Mouse (Mus musculus) megakaryocyte progenitor cell, adult 5-6 weeks (primary cell): Measurements from ENCODE around the gene Tmem8. TPM values are rescaled to one million over a fixed set of nuclear protein-coding genes. Genes with fewer than 3 reads are reported as not detected.
A peak's percentile ranks its signal among the peaks of the same experiment; 100 is the strongest.
"Not testable (repeated sequence)": the region's sequence is repeated elsewhere in the genome, so short reads cannot be mapped to it uniquely, and the experiment has no call there.

ENCODE experiments used
- ATAC-seq: replicated peaks from 2 replicates; pipeline ENCODE4 v1.8.0; 2016; ENCODE audit warnings: mild to moderate bottlenecking, moderate TSS enrichment, inconsistent platforms; ENCODE audit not compliant: poor library complexity
- total RNA-seq, 2 experiments: library from RNA; stranded (forward) in 1 of 2; stranded (reverse) in 1 of 2; fragments of 157-497, 149-512 nt in 1 of 2; fragments of 200-1000 nt in 1 of 2; gene quantifications; 2 replicates each; pipeline versions ENCODE4 v1.2.3 to v1.2.4; 2015 to 2017

Tmem8 gene
- total RNA-seq (2015) = 7.2 and 7.4 TPM in 2 replicates
- total RNA-seq (2017) = 4.9 and 8.6 TPM in 2 replicates

DNA sequence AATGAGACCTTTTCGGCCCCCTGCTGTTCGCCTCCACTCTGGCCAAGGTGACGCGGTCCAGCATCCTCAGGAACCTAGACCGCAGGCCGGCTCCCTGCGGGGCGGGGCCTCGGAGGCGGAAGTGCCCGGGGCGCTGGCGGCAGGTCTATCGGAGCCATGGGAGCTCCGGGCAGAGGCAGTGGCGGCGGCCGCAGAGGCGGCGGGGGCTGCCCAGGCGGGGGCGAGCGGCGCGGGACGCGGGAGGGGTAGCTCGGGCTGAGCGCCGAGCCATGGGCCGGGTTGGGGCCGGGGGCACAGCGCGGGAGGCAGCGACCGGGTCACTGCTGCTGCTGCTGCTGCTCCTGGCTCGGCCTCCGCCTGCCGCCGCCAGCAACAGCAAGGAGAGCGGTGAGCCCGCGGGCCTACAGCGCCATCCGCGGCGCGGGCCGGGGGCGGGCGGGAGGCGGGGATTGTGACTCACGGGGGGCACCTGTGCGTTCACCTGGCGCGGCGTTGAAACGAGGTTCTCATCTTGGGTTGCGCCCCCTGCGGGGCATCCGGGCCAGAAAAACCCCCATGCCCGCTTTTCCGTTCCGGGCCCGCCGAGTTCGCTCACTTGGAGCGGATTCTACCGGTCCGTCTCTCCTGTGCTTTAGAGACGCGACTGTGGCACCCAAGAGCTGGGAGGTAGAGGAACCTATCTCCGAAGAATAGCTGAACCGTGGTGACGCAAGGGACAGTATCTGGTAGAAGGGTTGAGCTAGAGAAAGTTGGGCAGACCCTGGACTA is at the start of gene Tmem8:
Tmem8 (plus strand) TSS at position 119 of the 768 bp plus-strand sequence.
- ATAC-seq = peak; percentile 67

DNA sequence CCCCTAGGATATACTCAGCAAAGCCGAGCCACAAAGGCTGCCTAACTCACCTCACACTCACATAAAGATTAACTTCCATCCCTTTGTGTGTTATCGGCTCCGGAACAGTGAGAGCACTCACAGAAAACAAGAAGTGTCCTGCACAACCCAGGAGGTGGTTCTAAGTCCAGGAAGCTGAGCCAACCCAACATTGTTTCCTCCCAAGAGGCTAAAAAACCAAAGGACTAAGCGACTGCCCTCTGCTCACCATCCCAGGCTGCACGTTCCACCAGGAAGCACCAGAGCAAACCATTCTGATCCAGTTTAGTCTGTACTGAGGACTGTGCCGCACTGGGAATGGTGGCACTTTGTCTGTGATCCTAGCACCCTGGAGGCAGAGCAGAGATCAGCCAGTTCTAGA is 48.2 kb upstream of the Tmem8 start:
- ATAC-seq = no peak

DNA sequence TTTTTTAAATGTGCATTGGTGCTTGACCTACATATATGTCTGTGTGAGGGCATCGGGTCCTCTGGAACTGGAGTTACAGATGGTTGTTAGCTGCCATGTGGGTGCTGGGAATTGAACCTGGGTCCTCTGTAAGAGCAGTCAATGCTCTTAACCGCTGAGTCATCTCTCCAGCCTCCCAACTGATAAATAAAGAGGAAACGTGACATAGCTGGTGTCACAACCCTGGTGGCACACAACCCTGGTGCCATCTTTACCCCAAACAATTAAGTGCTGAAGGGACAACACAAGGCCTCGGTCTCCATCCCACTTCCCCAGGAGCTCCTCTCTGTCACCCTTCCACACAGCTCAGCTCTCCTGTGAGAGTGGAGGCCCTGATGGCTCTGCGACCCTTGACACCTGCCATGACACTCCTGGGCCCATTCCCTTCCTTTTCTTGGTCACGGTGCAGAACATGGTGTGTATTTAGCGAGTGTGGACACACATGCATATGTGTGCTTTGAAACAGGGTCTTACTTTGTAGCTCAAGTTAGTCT is 46.5 kb upstream of the Tmem8 start:
- ATAC-seq = no peak

DNA sequence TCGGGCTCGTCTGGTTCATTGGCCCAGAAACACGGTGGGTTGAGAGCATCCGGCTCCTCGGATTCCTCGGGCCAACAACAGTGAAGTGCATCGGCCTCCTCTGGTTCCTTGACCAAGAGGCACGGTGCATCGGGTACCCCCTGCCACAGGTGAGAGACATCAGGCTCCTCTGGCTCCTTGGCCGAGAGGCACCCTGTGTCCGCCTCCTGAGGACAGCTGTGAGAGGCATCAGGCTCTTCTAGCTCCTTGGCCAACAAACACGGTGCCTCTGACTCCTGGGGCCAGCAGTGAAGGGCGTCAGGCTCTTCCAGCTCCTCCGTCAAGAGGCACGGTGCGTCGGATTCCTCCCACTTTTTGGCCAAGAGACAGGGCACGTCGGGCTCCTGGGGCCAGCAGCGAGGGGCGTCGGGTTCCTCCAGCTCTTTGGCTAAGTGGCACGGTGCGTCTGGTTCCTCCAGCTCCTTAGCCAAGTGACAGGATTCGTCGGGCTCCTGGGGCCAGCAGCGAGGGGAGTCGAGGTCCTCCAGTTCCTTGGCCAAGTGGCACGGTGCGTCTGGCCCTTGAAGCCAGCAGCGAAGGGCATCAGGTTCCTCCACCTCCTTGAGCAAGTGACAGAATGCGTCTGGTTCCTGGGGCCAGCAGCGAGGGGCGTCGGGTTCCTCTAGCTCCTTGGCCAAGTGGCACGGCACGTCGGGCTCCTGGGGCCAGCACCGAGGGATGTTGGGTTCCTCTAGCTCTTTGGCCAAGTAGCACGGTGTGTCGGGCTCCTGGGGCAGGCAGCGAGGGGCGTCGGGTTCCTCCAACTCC is 44.9 kb upstream of the Tmem8 start:
- ATAC-seq = no peak

DNA sequence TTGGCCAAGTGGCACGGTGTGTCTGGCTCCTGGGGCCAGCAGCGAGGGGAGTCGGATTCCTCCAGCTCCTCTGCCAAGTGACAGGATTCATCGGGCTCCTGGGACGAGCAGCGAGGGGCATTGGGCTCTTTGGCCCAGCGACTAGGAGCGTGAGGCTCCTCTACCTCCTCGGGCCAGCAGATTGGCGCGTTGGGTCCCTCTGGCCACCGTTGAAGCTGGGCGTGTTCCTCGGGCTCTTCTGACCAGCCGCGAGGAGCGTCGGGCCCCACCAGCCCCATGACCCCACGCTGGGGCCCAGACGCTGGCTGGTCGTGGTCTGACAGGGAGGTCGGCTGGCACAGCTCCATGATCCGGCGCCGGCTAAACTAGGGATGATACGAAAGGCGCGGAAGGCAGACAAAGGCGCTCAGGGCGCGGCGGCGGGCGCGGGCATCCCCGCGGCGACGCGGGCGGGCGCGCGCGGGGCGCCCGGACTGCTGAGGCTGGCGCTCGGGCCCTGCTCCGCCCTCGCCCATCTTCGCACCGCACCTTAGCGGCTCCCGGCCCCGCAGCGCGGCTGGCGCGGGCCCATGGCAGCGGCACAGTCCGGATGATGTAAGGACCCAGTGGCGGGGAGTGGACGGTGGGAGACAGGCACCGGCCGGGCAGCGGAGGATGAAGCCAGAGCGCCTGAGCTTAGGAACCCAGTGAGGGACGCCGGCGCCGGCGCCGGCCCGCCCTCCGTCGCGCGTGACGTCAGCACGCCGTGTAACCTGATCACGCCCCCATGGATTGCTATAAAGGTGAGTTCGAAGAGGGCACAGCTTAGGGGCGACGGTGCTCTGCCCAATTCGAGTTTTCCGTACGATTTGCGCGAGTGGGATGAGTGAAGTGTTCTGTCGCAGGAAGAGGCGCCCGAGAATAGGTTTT is 44.0 kb upstream of the Tmem8 start, which contains the start of gene Rab11fip3:
Rab11fip3 (minus strand) TSS at position 725 of the 909 bp plus-strand sequence.
- ATAC-seq = peak; percentile 80

GRCm38 (mm10) chr17:26070136-26070535 is 43.0 kb upstream of the Tmem8 start:
- ATAC-seq = no peak

GRCm38 (mm10) chr17:26075246-26075645 is 37.9 kb upstream of the Tmem8 start:
- ATAC-seq = no peak

DNA sequence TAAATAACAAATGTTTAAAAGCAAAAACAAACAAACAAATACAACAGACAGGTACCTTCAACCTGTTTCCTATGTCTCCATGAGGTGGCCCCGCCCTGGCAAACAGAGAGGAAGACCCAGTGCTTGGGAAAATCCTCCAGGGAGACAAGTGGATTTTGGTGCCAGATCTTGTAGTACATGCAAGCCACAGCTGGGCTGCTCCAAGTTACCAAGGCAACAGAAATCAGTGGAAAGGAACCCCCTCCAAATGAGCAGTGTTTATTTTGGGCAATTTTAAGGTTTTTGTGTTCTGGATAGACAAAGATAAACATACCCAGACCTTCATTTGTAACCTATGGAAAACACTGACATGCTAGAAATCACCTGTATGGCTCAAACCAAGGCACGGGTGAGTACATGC is 34.2 kb upstream of the Tmem8 start:
- ATAC-seq = no peak

DNA sequence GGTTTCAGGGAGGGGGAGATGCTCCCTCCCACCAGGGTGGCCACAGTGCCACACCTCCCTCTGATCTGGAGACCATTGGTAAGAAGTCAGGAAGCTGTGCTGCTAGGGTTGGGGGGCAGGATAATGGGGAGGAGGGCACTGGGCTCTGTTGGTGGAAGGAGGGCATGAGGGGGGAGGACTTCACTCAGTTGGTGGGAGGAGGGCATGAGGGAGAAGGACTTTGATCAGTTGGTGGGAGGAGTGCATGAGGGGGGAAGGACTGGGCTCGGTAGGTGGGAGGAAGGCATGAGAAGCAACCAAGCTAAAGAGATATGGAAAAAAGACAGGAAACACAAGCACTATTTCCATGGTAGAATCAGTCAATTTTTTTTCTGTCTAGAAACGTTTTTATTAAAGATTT is 32.2 kb upstream of the Tmem8 start:
- ATAC-seq = no peak

- ATAC-seq = no peak
These were observed 26.0 kb upstream of the Tmem8 start for GRCm38 (mm10) chr17:26087059-26087564.

DNA sequence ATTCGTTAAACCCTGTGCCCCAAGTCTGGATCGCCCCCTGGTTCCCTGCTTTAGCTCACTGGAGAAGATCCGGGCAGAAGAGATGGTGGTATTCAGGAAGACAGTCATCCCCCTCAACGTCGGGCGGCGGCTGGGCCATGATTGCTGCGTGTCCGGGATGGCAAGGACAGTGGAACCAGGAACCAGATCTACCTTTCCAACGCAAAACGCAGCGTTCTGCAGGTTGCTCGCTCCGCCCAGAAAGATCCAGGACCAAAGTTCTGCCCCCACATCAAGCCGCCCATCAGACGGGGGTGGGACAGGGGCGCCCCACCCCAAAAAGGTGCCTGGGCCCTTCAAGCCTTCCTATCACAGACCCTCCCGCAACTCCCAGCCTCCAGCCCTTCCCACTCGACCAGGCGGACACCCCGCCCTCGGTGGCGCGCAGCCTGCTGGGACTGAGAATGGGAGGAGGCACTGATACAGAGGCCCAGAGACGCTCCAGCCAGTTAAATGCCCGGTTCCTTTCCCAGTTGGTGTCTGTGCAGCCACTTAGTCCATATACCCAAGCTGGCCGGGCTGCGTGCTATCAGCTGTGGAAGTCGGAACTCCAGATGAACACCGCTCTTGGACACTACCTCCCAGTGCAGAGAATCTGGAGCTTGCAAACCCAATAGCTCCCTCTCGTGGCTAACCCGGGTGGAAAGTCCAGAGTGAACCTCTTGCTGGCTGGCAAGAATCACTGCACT is 23.0 kb upstream of the Tmem8 start, which contains the start of gene Decr2:
Decr2 (minus strand) TSS at position 433 of the 728 bp plus-strand sequence.
- peak; percentile 85 for ATAC-seq

- ATAC-seq = no peak
These were observed 18.5 kb upstream of the Tmem8 start for GRCm38 (mm10) chr17:26094531-26095110.

DNA sequence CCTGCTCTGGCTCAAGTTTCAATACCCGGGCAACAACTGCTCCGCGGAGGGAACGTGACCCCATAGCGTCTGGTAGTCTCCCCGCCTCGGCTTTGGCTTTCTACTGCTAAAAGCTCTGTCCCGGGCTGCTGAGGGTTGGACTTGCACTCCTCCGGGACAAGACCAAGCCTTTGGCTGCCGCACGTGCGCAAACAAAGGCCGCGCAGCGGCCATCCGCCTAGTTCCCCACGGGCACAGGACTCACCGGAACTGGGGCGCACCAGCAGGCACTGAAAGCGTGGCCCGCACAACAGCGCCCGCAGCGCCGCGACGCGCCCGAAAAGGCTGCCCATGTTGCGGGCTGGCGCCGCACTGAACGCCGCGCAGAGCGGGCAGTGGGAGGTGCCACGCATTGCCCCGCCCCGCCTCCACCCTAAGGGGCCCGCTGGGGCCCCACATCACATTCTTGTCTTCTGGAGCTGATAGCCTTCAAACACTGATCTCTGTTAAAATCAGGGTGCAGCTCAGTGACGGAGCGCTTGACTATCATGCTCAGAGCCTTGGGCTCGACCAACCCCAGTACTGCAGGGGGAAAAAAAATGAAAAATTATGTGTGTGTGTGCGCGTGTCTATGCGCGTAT is 17.9 kb upstream of the Tmem8 start, which contains the start of gene Nme4:
Nme4 (minus strand) TSS at position 482 of the 620 bp plus-strand sequence.
- ATAC-seq = peak; percentile 93

GRCm38 (mm10) chr17:26098461-26098860 is 14.6 kb upstream of the Tmem8 start:
- no peak for ATAC-seq

DNA sequence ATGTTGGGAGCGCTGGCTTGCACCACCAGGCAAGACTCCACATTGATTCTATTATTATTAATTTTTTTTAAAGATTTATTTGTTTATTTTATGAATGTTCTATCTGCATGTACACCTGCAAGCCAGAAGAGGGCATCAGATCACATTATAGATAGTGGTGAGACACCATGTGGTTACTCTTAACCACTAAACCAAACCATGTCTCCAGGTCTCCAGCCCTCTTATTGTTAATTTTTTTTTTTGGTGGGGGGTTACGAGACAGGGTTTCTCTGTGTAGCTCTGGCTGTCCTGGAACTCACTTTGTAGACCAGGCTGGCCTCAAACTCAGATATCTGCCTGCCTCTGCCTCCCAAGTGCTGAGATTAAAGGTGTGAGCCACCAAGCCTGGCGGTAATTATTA is 13.8 kb upstream of the Tmem8 start:
- ATAC-seq = not testable (repeated sequence)

GRCm38 (mm10) chr17:26100166-26100565 is 12.9 kb upstream of the Tmem8 start:
- no peak for ATAC-seq

DNA sequence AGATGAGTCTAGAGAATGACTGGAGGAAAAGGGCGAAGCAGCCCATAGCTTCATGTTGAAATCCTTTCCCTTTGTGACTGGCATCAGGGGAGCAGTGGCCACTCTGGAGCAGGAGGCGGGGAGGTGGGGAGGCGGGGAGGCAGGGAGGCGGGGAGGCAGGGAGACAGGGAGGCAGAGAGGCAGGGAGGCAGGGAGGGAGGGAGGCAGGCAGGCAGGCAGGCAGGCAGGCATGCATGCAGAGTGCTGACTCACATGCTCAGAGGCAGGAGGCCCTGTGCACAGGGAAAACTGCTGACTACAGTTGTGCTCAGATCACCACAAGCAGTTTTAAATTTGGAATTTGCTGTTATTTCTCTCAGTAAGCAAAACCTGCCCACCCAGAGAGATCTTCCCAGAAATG is 11.6 kb upstream of the Tmem8 start:
- peak; percentile 63; the same call in 1 of the 2 replicates for ATAC-seq

DNA sequence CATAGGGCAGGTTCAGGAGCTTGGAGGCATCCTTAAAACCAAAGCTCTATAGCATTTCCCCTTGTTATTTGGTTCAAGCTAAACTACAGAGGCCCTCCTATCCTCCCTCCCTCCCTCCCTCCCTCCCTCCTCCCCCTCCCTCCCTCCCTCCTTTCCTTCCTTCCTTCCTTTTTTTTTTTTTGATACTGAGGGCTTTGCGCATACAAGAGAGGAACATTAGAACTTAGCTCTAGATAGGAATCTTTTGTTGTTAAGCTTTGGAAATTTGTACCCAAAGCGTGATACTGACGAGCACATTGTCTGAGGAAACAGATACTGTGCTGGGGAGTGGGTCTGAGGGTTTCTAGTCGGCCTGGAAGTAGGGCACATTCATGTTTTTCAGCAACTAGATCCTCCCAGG is 7.5 kb upstream of the Tmem8 start:
- no peak for ATAC-seq

GRCm38 (mm10) chr17:26110156-26110555 is 2.9 kb upstream of the Tmem8 start:
- ATAC-seq = no peak
